Mouse (Mus musculus): ENCODE measurements around the gene Dph5. TPM values are rescaled to one million over a fixed set of nuclear protein-coding genes. Genes with fewer than 3 reads are reported as not detected.

The Dph5 gene
- 22.3 and 26.4 TPM in 2 replicates for total RNA-seq (2012; rRNA removed)

DNA sequence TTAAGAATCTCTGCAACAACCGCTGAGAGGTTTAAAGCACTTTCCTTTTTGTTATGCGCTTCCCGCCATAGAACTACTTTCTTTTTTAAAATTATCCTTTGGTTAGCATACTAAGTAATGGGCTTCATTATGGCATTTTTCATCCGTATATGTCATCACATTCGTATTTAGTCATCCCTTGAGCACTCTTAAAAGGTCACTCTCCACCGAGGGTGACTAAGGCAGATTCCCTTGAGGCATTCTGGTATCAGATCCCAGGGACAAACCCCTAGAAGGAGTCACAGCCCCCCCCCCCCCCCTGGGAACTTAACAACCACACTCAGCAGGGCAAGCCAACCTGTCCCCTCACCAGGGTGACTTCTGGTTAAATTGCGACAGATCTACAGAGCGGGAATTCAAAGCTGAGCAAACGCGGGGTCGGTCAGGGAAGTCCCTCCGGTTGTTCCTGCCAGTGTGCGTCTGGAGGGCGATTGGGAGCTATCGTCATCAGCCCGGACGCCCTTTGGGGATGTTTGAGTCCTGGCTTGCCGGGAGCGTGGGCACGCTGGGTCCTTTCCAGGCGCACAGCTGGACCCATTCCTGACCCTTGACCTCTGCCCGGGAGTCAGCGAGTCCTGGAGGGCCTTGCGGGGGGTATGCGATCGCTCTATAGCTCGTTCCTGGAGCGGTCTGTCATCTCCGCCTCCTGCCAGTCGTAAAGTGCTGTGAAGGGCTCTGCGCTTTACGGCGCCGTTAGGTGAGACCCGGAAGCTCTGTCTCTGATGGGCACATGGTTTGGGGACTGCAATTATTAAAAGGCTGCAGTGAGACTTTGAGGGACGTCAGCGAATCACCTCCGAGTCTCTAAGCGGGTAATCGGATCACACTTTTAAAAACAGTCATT, at the start of gene Dph5:
Gene Dph5, plus strand, starts transcription at position 411 of the 883 bp plus-strand sequence.
- Histone ChIP-seq H3K4me3 (ENCODE audit: insufficient read depth in 1 of 2, low read depth in 1 of 2, low read length in 2 of 2, poor library complexity in 1 of 2, severe bottlenecking in 1 of 2) (peak within 1 kb of the TSS; percentile 79 to 82), H3K4me1 (ENCODE audit: control insufficient read depth in 2 of 2, insufficient read depth in 2 of 2, low read length in 2 of 2, poor library complexity in 1 of 2) (0 out of 4 replicates have a peak, but pooled peaks cover 0 to 1% of the 10 kb centered on the region in 2 experiments), H3K9me3 (ENCODE audit: control insufficient read depth, insufficient read depth, low read depth, low read length) (no peaks in the 10 kb centered on the region), H3K9ac (ENCODE audit: insufficient read depth, low read depth, low read length, poor library complexity, severe bottlenecking) (peak within 1 kb of the TSS; percentile 90), H3K36me3 (ENCODE audit: control insufficient read depth, insufficient read depth, low read length, poor library complexity, severe bottlenecking) (no peaks in the 10 kb centered on the region), H3K27ac (ENCODE audit: insufficient read depth, low read depth, low read length, poor library complexity, severe bottlenecking) (no peak within 1 kb of the TSS)
- in situ Hi-C loops (cut with MboI; ENCODE audit: low sequenced_read_pairs in 2 of 2, unreplicated experiment in 2 of 2), result no loop called here
- TF ChIP-seq ZC3H11A (IDR thresholded peaks at IDR 0.05; ENCODE audit: borderline replicate concordance, low read depth, low read length) (no peak), HCFC1 (IDR thresholded peaks at IDR 0.05; ENCODE audit: borderline replicate concordance, insufficient read depth, low read length) (peak; percentile 66; the same call in 1 of the 2 replicates)
- peak; percentile 88 for DNase-seq (ENCODE audit: low read depth, low spot score)

DNA sequence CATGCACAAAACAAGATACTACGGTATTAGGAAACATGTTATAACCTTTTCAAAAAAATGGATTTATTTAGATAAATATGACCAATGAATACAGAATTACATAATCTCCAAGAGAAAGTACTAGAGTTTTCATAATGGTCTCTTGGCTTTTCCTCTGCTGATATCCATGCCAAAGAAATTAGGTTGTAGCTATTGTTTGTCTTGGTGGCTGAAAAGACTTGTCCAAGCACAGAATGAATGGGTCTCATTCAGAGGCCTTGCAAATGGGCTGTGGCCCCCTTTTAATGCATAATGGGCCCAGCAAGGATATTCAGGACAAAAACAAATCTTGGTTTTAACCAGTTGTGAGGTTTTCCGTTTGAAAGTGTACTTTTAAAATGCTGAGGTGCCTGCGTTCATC, 43.1 kb upstream of the Dph5 start:
- Histone ChIP-seq H3K36me3 (ENCODE audit: control insufficient read depth, insufficient read depth, low read length, poor library complexity, severe bottlenecking) (no peaks in the 10 kb centered on the region), H3K9me3 (ENCODE audit: control insufficient read depth, insufficient read depth, low read depth, low read length) (no peaks in the 10 kb centered on the region), H3K4me1 (ENCODE audit: control insufficient read depth in 2 of 2, insufficient read depth in 2 of 2, low read length in 2 of 2, poor library complexity in 1 of 2) (0 out of 4 replicates have a peak, but pooled peaks cover 0 to 3% of the 10 kb centered on the region in 2 experiments), H3K27ac (ENCODE audit: insufficient read depth, low read depth, low read length, poor library complexity, severe bottlenecking) (no peak overlapping the region), H3K4me3 (ENCODE audit: insufficient read depth in 1 of 2, low read depth in 1 of 2, low read length in 2 of 2, poor library complexity in 1 of 2, severe bottlenecking in 1 of 2) (no peak overlapping the region), H3K9ac (ENCODE audit: insufficient read depth, low read depth, low read length, poor library complexity, severe bottlenecking) (no peak overlapping the region)
- TF ChIP-seq CHD2 (IDR thresholded peaks at IDR 0.05; ENCODE audit: low read depth, low read length), result no peak
- TF ChIP-seq HCFC1 (IDR thresholded peaks at IDR 0.05; ENCODE audit: borderline replicate concordance, insufficient read depth, low read length), result no peak
- no peak for TF ChIP-seq MAFK (IDR thresholded peaks at IDR 0.05; ENCODE audit: insufficient read depth, low read depth, low read length)
- no peak for DNase-seq (ENCODE audit: low read depth, low spot score)
- in situ Hi-C loops (cut with MboI; ENCODE audit: low sequenced_read_pairs in 2 of 2, unreplicated experiment in 2 of 2), result no loop called here

DNA sequence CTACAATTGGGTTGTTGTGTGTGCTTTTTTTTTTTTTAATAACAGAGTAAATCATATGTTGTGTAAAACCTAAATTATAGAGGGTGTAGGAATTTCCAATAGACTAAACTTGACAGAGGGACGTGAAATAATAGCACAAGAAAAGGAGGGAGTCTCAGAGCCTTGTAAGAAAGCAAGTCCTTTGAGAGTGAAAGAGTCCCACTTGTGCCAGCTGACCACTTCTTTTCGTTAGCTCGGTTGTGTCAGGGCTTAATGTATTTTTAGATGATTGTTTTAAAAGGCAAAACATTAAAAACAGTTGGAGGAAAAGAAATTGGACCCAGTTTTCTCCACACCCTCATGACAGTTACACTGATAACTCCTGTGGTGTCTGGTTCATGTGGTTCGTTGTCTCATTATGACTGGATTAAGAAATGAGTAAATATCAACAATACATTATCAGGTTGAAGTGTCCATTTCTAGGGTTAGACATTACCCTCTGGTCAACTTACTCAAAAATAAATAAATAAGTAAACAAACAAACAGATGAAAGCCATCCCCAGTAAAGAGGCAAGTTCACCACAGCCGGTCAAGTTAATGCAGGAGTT, 42.5 kb upstream of the Dph5 start:
- Histone ChIP-seq H3K9me3 (ENCODE audit: control insufficient read depth, insufficient read depth, low read depth, low read length) (no peaks in the 10 kb centered on the region), H3K4me1 (ENCODE audit: control insufficient read depth in 2 of 2, insufficient read depth in 2 of 2, low read length in 2 of 2, poor library complexity in 1 of 2) (0 out of 4 replicates have a peak, but pooled peaks cover 0 to 3% of the 10 kb centered on the region in 2 experiments), H3K9ac (ENCODE audit: insufficient read depth, low read depth, low read length, poor library complexity, severe bottlenecking) (no peak overlapping the region), H3K36me3 (ENCODE audit: control insufficient read depth, insufficient read depth, low read length, poor library complexity, severe bottlenecking) (no peaks in the 10 kb centered on the region), H3K4me3 (ENCODE audit: insufficient read depth in 1 of 2, low read depth in 1 of 2, low read length in 2 of 2, poor library complexity in 1 of 2, severe bottlenecking in 1 of 2) (no peak overlapping the region), H3K27ac (ENCODE audit: insufficient read depth, low read depth, low read length, poor library complexity, severe bottlenecking) (no peak overlapping the region)
- in situ Hi-C loops (cut with MboI; ENCODE audit: low sequenced_read_pairs in 2 of 2, unreplicated experiment in 2 of 2), result no loop called here
- DNase-seq (ENCODE audit: low read depth, low spot score), result no peak
- TF ChIP-seq MAFK (IDR thresholded peaks at IDR 0.05; ENCODE audit: insufficient read depth, low read depth, low read length), result no peak
- no peak for TF ChIP-seq CHD2 (IDR thresholded peaks at IDR 0.05; ENCODE audit: low read depth, low read length)
- TF ChIP-seq ZC3H11A (IDR thresholded peaks at IDR 0.05; ENCODE audit: borderline replicate concordance, low read depth, low read length), result no peak
- no peak for TF ChIP-seq ZNF384 (IDR thresholded peaks at IDR 0.05; ENCODE audit: low read depth, low read length)
- no peak for TF ChIP-seq HCFC1 (IDR thresholded peaks at IDR 0.05; ENCODE audit: borderline replicate concordance, insufficient read depth, low read length)

- H3K9ac ChIP-seq (ENCODE audit: insufficient read depth, low read depth, low read length, poor library complexity, severe bottlenecking), result no peak overlapping the region
- TF ChIP-seq CHD2 (IDR thresholded peaks at IDR 0.05; ENCODE audit: low read depth, low read length) (no peak), HCFC1 (IDR thresholded peaks at IDR 0.05; ENCODE audit: borderline replicate concordance, insufficient read depth, low read length) (no peak), ZNF384 (IDR thresholded peaks at IDR 0.05; ENCODE audit: low read depth, low read length) (no peak), ZC3H11A (IDR thresholded peaks at IDR 0.05; ENCODE audit: borderline replicate concordance, low read depth, low read length) (no peak), MAFK (IDR thresholded peaks at IDR 0.05; ENCODE audit: insufficient read depth, low read depth, low read length) (no peak)
- DNase-seq (ENCODE audit: low read depth, low spot score), result no peak
- in situ Hi-C loops (cut with MboI; ENCODE audit: low sequenced_read_pairs in 2 of 2, unreplicated experiment in 2 of 2), result no loop called here
- H3K4me1 ChIP-seq (ENCODE audit: control insufficient read depth in 2 of 2, insufficient read depth in 2 of 2, low read length in 2 of 2, poor library complexity in 1 of 2), result 0 out of 4 replicates have a peak, but pooled peaks cover 0 to 3% of the 10 kb centered on the region in 2 experiments
- no peak overlapping the region for H3K4me3 ChIP-seq (ENCODE audit: insufficient read depth in 1 of 2, low read depth in 1 of 2, low read length in 2 of 2, poor library complexity in 1 of 2, severe bottlenecking in 1 of 2)
- no peak overlapping the region for H3K27ac ChIP-seq (ENCODE audit: insufficient read depth, low read depth, low read length, poor library complexity, severe bottlenecking)
- H3K9me3 ChIP-seq (ENCODE audit: control insufficient read depth, insufficient read depth, low read depth, low read length), result no peaks in the 10 kb centered on the region
- H3K36me3 ChIP-seq (ENCODE audit: control insufficient read depth, insufficient read depth, low read length, poor library complexity, severe bottlenecking), result no peaks in the 10 kb centered on the region
Measured at GRCm38 (mm10) chr3:115845724-115846123, 41.9 kb upstream of the Dph5 start.
